Mouse (Mus musculus) CD4-positive, CD25-positive, alpha-beta regulatory T cell, adult 2 months (primary cell): ENCODE data around the gene Sox6.

ENCODE experiments used
- DNase-seq: peaks from one replicate; pipeline ENCODE4 v3.0.0-alpha.2; 2012; ENCODE audit warnings: low read depth, low spot score

Gene Sox6

DNA sequence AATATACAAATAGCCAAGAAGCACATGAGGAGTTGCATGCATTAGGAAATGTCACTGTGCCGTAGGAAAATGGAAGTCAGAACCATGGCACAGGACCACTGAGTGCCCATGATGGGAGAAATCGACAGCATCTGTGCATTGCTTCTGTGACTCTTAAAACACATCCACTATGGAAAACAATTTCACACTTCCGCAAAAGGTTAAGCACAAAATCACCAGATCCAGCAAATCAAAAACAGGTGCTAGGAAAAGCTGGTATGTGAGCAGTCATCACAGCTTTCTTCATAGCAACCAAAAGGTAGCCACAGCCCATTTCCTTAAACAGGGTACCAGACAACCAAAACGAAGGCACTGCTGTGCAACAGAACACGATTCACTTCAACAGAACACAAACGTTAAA, 52.9 kb downstream of the Sox6 start:
- DNase-seq: no peak

DNA sequence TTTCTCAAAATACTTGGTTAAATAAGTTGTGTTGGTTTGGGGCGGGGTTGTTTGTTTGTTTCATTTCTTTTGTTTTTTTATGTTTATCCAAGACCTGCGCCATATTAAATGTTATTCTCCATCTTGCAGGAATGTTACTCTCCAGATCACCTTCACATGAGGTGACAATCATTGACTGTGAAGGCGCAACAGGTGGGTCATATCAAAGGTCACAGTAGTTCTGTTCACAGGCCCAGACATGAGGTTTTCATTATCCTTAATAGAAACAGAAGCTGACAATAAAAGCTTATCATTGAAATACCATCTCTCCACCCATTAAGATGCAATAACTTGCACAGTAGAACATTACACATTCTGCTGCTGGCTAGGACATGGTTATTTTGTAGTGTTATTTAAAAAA, 54.5 kb downstream of the Sox6 start:
- no peak for DNase-seq

DNA sequence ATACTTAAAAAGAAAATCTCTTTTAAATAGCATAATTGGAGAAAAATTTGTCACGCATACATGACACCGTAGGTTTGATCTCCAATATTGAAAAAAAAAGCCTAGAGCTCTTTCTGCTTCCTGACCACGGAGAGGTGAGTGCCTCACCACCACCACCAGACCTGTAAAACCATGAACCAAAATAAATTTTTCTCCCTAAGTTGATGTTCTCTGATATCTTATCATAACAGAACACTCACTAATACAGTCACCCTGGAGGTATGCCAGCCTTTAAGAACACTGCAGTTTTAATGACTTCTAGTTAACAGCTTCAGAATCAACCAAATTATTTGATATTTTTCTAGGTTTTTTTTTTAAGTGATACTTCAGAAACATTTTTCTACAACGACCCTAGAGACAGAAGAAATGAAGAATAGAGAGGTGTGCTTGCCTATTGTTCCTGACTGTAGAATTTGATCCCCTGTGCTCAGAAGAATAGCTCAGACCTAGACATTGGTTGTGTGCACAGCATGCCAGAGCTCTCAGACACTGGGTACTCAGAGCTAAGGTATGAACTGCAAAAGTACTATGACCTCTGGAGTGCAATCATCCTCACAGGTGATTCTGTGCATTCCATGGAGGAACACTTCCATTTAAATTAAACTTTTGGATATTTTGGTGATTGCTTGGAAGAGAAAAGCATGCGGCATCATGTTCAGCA, 58.6 kb downstream of the Sox6 start:
- DNase-seq: no peak

DNA sequence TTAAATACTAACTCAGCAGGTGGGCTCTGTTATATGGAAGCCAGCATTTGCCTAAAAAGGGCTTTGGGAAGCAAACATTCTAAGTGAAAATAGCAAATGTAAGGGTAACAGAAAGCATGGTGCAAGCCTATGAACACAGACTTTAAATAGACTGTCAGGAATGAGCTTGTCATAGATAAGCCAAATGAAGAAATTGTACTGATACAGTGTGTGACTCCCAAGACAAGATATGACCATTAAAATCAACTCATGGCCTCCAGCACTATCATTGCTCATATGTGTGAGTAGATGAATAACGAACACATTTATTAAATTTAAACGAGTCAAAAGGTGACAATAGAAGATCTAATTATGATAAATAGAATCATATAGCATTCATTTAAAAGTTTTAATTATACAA, 64.1 kb downstream of the Sox6 start:
- no peak for DNase-seq

DNA sequence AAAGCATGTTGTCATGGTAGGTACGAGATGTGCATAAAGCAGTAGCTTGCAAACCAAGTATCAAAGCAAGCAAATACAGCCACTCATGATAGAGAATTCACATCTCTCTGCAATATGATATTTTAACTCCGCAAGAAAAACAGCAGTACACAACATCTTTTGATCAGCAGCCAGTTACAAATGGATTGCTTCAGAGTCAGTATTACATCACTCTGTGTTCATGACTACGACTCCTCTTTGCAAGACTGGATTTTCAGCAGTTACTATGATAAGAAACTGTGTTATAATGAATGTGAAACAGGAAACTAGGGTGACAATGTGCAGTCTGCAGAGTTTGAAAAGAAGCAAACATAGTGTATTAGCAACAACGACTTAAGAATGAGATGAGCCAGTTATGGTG, 71.4 kb downstream of the Sox6 start:
- no peak for DNase-seq

DNA sequence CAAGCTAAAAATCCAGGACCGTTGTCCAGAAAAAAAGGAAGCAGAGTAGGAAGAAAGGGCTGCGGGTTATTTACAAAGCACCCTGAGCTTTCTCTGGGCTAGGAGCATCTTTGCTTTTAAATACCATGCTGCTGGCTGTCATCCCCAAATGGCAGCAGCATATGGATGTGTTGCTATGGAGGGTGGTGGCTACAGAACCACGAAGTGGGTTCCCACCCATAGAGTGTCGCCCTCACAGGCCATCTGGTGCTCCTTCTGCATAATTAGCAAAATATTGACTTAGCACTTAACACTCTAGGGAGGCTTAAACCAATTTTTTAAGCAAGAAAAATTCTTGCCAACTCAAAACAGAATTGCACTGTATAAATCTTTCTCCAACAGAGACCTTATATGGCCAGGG, 72.4 kb downstream of the Sox6 start:
- no peak for DNase-seq

DNA sequence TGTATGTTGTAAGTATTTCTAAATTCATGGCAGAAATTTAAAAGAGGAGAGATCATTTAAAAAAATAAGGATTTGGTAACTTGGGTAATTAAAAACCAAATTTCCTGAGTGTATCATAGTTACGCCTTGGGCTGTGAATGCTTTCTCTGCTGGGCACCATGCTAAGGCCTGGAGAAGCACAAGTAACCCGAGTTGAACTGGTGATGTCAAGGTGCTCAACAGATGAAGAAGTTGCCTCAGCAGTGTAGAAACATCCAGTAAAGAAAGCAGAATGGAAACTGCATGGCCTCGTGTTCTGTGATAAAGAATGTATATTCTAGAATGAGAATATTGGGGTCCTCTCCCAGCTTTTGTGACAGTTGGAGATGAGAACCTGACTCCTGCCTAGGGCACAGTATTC, 85.5 kb downstream of the Sox6 start:
- DNase-seq: no peak

DNA sequence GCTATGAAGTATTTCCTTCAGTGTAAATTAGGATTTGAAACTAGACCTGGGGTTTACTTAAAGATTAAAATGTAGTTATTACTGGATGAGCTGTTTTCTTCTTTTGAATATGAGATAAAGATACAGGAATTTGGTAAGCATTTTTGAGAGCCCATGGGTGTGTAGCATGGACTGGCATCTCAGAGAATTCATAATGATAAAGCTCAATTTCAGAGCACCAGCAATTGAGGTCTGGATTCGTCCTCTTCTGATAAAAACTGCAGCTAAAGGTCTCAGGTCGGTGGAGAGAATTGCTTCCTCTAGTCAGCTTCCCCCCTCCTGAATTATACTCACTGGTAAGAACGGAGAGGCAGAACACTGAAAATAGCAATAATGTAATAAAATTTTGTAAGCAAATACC, 86.4 kb downstream of the Sox6 start:
- DNase-seq: no peak

DNA sequence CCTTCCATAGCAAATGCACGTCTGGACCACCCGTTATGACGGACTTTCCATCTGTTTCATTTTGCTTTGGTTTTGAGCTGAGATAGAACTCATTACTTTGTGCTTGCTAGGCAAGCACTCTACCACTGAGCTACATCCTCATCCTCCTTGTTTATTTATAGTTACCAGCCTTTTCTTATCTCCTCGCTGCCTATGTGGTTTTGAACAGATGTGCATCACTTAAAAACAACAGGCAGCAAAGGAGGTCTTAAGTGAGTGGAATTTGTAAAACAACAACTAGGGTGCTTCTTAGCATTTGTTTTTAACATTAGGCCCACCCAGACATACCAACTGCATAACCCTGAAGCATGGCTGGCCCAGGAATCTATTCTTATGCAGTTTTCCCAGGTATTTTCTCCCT, 86.9 kb downstream of the Sox6 start:
- no peak for DNase-seq

DNA sequence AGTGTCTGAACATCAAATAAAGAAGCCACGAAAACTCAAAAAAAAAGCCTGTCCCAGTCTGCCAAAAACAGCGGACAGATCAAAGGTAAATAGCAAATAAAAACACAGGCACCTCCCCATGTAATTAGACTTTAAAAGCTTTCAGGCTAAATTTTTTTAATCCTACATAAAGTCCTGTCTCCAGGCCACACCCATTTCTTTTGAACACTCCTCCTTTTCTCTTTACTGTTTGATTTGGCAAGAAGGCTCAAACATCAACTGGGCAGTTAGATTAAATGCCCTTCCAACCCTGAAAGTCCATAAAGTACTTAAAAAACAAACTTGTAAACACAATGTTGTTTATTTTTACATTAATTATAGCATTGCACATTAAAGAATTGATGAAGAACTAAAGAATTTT, 90.7 kb downstream of the Sox6 start:
- DNase-seq: no peak

DNA sequence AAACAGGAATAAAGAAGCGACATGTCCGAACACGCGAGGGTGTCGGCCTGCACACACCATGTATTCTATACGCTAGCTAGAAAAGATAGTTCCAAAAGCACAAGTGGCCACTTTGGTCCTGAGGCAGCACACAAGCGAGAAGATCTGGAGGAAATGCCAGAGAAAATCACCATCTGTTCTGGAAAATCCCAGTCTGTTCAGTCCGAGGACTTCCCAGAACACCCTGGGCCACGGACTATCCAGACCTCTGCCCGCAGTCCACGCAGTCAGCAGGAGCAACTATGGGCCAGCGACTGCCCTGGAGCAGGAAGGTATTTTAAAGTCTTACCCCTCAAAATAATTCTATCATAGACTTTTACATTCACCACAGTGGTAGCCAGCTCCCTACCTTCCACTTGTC, 92.0 kb downstream of the Sox6 start:
- no peak for DNase-seq

DNA sequence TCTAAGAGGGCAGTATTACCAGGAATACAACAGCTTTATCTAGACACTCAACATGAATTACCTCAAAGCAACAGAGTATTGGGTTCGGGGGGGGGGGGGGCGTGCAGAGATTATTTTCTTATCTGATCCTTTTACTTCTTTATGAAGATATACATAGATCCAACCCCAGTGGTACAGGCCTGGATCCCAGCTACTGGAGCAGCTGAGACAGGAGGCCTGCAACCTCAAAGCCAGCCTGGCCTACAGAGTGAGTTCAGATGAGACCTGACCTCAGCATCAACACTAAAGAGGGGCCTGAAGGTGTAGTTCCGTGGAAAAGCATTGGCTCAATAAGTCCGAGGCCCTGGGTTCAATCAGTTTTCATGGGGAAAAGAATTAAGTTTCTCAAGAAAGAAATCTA, 93.1 kb downstream of the Sox6 start:
- no peak for DNase-seq

DNA sequence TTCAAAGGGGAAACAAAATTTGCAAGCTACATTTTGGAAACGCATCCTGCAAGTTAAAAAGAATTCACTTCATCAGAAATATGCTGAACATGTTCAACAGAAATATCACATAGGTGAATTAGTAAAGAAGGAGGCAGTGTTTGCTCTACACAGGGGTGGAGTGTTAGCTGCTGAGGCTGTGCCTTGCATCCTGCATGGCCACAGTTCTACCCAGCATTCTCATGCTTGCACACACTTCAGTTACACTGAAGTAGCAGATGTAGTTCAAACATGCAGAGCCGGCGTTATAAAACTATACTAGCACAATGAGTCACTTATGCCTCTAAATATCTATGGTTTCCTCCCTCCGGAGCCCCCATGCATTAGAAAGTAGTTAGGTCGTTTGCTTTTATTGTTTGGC, 94.3 kb downstream of the Sox6 start:
- DNase-seq: no peak

DNA sequence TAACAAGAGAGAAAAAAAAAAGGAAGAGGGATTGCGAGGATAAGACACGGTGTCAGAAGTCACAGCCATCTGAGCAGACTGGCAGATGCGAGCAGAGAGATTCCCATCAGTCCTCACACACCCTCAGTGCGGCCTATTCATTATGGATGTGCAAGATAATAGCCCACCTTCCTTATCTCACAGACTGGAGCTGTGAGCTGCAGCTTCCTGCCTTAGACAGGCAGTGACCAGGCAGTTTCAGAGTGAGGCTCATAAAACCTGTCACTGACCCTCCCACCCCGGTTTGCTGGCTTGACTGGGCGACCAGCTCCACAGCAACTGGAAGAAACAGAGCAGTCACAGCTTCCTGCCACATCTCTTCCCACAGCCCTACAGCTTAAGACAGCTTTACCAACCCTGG, 96.8 kb downstream of the Sox6 start:
- DNase-seq: no peak

DNA sequence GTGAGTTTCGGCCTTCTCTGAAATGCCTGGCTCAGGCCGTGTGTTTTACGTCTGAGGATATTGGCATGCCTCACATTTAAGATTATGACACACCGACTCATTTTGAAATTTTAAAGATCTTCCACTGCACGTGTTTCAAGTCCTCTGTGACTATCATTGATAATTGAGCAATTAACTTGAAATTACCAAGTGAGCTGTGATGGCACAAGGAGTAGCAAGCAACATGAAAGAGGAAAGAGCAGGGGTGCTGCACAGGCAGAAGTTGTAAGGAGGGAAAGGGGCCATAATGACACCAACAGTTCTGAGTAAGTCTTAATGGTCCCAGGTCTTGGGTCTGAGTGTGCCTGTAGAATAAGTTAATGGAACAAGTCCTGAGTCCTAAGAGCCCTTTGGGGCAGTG, 99.3 kb downstream of the Sox6 start:
- no peak for DNase-seq

DNA sequence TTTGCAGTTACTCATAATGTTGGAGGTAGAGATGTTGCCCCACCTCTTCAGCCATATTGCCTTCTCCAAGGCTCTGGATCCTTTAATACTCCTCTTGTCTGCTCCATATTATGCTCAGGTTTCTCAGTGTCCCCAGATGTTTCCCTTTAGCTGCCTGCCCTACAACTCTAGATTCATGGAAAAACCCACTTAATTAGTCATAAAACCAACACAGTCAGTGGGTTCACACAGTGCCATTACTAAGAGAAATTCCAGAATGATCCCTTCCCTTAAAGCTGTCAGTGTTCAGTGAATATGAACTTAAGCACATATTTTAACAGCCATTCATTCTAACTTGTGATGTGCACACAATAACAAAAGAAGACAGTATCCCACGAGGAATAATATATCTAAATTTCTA, 101.7 kb downstream of the Sox6 start:
- no peak for DNase-seq

DNA sequence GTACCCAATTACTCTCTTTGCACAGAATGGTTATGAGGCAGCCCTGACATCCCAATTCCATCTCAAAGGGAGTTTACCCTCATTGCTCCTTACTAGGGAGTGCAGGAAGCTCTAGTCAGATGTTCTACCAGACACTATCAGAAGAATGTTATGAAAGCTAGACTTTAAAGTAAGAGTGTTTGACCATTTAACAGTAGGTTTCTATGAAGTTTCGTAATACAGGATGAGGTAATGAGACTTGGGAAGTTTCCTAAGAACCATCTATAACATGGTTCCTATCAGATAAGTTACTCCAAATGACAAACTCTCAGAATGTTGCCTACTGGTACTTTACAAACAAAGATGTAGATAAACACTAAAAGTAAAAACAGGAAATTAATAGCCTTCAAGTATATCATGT, 123.3 kb downstream of the Sox6 start:
- DNase-seq: no peak

DNA sequence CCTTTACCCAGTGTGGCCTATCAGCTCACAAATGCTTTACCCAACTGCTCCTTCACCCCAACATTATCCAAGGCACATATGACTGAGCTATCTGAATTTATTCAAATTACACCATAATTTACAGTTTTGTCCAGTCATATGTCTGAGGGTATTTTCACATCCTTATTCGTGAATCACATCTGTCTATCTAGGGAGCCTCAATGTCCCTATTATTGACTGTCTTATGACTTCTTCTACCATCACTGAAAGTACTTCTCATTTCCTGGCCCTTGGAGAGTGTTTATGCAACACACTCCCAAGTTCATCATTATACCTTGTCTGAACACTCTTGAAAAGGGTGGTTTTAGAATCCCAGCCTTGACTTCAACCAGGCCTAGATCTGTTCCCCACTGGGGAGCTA, 128.3 kb downstream of the Sox6 start:
- no peak for DNase-seq

DNA sequence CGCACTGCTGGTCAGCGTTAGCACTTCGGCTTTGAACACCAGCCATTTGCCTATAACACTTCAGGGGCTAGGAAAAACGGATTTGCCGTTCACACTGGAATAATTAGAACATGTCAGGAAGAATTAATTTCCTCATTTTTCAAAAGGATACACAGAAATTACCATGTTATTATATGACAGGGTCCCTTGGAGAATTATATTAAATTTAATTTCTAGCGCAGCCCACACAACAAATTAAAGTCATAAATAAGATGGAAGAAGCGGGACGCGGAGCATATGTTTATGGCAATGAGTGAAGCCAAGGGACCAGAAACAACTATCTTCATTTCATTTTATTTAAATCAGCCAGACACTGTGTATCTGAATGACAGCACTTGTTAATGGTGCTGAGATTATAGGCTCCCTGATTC, 133.8 kb downstream of the Sox6 start:
- DNase-seq: no peak

DNA sequence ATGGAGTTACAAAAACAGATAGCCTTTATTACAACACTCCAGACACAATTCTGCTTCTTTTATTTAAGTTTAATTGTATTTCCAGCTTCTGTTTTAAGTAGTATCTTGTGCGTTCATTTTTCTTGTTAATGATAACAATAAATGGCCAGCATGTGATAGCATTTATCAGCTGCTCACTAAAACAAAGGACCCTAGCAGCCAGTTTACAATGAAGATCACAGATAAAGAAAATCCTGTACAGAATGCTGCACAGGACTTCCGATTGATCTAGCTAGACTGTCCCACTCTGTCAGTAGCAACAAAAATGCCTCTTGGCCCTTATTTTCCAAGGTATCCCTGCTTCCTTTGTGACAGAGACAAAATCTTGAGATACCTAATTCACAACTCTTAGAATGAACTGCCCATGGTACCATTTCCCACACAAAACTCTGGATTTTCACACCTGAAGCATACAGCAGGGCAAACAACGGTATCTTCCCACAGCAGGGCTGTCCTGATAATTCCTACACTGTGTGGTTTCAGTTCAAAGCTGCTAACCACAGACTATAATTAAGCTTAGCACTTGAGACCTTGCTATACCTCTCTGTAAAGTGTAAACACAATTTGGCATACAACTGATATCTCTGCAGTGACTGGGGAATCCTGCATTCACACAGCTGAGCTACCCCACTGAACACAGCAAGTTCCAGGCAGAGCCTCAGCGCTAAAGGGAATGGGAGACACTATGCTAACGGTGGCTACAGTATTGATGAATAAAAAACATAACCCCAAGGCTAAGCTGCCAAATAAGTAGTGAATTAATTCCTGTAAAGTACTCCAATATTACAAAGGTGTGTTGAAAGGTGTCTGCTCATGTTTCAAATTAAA, 134.4 kb downstream of the Sox6 start:
- DNase-seq: no peak

DNA sequence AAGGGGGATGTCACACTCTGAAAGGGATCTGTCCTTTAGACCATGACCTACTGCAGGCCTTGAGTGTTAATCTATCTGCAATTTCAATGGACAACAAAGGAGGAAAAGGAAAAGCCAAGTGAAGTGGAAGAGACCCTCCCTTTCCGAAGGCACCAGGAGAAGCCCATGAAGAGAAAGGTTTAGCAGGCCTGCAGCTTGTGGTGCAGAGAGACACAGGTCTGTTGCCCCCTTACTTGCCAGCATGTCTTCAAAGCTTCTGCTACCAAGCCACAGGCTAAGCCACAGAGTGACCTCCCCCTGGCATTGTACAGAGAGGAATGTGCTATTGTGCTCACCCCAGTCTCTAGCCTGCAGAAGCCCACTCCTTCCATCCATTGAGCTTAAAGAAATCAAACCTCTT, 135.2 kb downstream of the Sox6 start:
- no peak for DNase-seq

DNA sequence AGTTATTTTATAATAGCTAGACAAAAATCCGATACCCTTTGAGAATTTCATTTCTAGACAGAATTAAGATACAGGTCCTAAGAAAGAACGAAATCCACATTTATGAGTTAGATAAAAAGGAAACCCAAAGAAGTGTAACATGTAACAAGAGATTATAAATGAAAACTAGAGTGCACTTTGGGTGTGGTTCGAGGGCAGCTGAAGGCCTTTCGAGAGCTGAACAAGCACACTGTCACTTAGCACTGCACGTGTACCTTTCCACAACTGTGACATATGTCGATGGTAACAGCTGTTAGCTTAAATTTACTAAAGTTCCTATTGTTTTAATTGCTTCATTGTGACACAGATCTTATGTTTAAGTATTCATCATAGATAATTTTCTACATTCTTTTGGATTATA, 142.8 kb downstream of the Sox6 start:
- DNase-seq: no peak

DNA sequence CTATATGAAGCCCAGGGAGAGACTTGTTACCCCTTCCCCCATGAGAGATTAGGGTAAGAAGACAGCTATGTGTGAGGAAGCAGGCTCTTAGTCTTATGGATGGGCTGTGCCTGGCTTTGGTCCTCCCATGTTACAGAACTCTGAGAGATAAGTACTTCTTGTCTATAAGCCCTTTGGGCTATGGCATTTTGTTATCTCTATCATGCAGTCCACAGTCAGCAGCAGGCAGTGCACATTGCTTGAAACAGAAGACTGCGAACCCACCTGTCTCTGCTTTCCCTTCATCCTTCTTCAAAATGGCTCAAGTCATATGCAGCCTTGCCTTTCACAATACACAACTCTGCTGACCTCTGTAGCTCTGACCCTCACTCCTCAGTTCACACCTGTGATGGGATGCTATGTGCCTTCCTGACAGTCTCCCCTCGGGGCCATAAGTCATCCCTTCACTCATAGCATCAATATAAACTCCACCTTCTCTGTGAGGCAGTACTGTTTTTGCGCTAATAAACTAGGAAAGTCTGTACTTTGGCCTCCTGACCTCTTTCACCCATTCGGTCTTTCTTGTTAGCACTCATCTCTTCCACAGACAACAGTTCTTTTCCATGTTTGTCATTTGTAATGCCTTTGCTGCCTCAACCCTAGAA, 143.4 kb downstream of the Sox6 start:
- no peak for DNase-seq
